Mouse (Mus musculus): Measurements from ENCODE around the gene Tns1.
A peak's percentile ranks its signal among the peaks of the same experiment; 100 is the strongest.

Gene Tns1

DNA sequence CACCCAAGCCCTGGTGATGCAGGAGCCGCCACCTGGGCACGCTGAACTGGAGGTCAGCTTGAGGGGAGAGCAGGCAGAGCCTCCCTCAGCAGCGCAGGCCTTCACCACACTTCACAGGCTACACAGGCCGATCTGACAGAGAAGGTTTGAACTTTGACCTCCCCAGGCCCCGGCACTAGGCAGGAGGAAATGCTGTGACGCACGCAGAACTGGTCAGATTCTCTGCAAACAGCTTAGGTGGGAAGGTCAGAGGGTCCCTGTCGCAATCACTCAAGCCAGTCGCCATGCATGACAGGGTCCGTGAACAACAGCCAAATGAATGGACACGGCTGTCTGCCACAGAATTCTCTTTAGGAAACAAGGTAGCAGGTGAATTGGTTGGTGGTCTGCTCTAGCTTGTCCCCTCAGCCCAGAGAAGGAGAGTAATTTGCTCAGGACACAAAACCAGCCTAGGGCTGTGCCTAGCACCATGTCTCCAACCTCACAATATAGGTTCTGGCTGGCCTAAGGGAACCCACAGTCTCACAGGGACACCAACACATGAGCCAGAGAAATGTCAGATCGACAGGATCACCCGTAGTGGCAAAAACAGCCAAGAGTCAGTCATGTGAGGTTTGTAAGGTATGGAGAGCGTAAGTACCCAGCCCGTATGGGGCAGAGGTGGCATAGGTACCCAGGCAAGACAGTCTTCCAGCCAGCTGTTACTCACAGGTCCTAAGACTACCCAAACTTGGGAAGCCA lies 194.9 kb downstream of the Tns1 start:
- peak in 1 of 2 experiments; percentile 53 for DNase-seq

DNA sequence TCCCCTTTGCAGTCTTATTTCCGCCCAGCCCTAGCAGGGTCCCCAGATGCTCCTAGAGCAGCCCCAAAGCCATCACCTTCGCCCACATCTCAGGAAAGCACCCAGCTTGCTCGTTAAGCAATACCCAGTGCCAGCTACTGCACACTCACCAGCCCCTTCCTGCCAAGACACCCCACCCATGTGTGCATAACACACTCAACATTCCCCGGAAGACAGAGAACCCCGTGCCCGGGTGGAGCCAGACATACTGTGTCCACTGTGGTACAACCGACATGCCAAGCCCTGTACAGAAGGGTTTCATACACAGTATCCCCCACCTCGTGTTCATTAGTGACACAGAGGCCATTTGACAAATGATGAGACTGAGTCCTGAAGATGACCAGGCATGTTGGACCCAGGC lies 195.9 kb downstream of the Tns1 start:
- DNase-seq = peak; percentile 80 to 88

DNA sequence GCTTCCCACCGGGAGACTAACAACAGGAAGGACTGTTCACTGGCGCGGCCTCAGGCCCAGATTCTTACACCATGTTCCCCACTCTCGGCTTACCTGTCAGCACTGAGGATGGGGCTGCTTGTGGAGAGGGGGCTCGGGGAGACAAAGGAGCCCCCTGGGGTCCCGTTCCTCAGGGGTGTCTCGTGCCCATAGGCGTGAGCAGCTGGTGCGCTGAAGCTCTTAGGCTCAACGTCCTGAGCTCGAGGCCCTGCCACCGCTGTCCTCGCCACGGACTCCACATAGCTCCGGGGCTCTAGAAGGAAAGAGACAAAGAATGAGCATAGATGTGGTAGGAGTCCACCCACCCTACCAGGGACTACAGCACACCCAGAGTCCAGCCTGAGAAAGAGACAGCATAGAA lies 196.4 kb downstream of the Tns1 start:
- DNase-seq = no peak

DNA sequence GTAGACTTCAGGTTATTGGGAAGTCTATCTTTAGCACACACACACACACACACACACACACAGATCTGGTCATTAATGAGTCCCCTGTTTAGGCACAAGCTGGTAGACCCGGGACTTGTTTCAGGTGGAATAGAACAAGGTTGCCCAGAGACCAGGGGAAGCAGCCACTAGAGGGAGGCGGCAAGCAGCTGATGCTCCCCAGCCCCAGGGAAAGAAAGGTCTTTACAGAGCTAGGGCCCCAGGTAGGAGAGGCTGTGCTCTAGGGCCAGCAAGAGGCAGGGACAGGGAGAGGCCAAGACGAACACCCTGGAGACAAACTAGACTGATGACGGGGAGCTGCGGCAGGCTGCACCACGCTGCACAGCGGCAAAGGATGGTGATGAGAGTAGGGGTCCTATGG lies 198.0 kb downstream of the Tns1 start:
- DNase-seq = no peak

- DNase-seq = no peak
These were observed 199.2 kb downstream of the Tns1 start for GRCm38 (mm10) chr1:73924871-73925610.

DNA sequence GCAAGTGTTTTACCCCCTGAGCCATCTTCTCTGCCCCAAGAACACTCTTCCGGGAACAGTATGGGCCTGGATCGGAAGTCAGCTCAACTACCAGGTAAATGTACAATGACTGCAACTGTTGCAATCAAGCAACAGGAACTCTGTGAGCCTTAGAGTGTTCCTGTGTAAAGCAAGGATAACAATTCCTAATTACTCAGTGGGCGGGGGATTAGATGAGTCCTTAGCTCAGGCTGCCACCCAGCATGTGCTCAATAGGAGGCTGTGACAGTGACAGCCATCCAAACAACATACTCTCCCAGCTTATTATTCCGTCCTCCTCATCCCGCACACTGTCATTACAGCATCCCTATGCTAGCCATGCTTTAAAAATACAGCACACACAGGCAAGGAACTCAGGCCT lies 200.0 kb downstream of the Tns1 start:
- DNase-seq = no peak

- peak in 1 of 2 experiments; percentile 60 for DNase-seq
These were observed 201.1 kb downstream of the Tns1 start for GRCm38 (mm10) chr1:73923185-73923584.

- DNase-seq = peak in 1 of 2 experiments; percentile 1
These were observed 203.5 kb downstream of the Tns1 start for GRCm38 (mm10) chr1:73920701-73921100.

GRCm38 (mm10) chr1:73919909-73920308 lies 204.3 kb downstream of the Tns1 start:
- peak in 1 of 2 experiments; percentile 0 for DNase-seq

DNA sequence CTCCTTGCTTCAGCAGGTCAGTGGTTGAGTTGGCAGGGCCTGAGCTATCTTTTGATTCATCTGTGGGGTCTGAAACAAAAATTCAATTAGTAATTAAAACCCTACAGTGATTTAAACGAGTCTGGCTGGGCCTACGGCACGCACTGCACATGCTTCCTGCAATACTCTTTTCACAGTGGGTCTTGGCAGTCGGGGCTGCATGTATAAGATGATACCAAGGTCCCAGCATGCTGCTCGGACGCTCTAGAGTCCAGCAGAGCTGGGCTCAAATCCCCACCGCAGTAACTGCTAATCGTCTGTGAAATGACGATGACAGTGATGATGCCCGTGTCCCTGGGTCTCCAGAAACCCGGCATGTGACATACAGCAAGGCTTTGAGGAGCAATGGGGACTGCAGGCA lies 206.2 kb downstream of the Tns1 start:
- no peak for DNase-seq

GRCm38 (mm10) chr1:73916298-73916697 lies 208.0 kb downstream of the Tns1 start:
- no peak for DNase-seq

DNA sequence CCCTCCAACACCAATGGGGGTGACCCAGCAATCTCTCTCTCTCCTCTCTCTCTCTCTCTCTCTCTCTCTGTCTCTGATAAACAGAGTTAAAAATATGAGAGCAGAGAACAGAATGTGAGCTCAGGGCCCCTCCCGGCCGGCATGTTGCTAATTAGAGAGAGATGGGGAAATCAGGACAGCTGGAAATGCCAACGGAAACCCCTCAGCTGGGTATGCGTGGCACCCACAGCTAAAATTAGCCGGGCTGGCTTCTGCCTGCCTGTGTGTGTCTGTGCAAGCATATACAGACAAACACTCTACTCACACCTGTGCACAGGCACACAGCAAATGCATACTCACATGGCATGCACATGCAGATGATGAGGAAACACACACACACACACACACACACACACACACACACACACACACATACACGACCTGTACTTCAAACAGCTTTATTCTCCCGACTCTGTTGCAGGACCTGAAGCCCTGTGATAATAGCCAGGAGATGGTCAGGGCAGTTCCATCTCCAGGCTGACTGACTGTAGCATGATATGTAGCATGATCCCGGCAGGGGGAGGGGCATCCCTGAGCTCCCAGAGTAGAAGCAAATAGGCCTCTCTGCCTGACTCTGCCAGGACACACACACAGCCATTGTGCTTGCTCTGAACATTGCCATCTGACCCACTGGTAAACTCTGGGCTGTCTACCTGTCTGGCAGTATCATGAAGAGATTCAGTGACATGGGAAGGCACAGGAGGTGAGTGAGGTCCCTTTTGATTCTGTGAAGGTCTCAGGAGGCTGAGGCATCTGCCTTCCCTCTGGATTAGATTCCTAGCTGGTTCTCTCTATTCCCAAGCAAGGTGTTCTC lies 208.8 kb downstream of the Tns1 start:
- peak in 1 of 2 experiments; percentile 4 for DNase-seq

DNA sequence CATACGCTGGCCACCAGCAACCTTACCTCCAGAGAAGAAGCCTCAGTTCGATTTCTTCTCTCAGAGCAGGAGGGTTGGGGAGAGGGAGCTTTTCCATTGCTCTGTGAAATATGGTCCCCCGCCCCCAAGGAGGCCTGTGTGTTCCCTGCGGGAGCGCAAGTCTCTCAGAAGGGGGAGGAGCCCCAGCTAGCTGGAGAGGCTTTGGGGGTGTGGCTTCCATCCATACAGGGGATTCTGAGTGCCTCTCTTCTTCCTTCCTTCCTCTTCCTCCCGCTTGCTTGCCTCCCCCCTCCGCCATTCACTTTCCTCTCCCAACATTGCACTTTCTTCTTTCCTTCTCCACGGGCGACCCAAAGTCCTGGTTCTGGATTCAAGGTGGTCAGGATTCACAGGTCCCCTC lies 210.2 kb downstream of the Tns1 start:
- DNase-seq = peak in 1 of 2 experiments; percentile 20

- peak in 1 of 2 experiments; percentile 8 for DNase-seq
These were observed 210.9 kb downstream of the Tns1 start for GRCm38 (mm10) chr1:73913071-73914005.

DNA sequence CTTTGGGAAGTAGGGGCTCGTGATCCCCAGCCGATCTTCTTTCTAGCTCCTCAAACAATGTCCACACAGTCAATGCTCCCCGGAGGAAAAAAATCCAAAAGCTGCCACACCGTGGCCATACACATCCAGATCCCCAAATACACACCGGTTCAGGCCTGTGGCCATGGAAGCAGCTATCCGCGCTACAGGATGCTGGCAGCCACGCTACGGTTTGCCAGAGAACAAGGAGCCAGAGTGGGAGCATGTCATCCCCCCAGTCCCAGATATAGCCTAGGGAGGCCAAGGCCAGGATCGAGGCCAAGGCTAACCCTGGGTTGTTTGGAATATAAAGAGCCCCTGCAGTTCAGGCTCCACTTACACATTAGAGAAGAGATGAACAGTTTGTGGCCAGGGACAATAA lies 211.8 kb downstream of the Tns1 start:
- peak in 1 of 2 experiments; percentile 11 for DNase-seq

- DNase-seq = peak in 1 of 2 experiments; percentile 8
These were observed 212.3 kb downstream of the Tns1 start for GRCm38 (mm10) chr1:73911981-73912380.

DNA sequence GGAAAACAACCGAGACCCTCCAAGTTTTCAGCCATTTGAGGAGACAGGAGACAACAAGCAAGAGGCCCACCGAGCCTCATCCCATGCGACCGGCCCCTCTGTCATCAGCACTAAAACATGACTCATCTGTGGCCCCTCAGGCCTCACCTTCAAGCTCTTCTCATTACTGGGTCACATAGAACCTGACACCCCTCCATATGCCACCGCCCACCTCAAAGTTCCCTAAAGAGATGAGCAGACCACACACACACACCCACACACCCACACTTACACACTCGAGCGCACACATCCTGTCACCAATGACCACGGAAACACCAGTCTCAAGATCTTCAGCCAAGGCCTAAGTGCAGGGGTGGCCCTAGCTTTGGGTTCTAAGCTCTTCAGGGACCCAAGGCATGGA lies 213.5 kb downstream of the Tns1 start:
- peak in 1 of 2 experiments; percentile 14 for DNase-seq

GRCm38 (mm10) chr1:73910111-73910510 lies 214.1 kb downstream of the Tns1 start:
- peak in 1 of 2 experiments; percentile 5 for DNase-seq

GRCm38 (mm10) chr1:73909191-73909983 lies 214.9 kb downstream of the Tns1 start:
- peak in 1 of 2 experiments; percentile 2 for DNase-seq

DNA sequence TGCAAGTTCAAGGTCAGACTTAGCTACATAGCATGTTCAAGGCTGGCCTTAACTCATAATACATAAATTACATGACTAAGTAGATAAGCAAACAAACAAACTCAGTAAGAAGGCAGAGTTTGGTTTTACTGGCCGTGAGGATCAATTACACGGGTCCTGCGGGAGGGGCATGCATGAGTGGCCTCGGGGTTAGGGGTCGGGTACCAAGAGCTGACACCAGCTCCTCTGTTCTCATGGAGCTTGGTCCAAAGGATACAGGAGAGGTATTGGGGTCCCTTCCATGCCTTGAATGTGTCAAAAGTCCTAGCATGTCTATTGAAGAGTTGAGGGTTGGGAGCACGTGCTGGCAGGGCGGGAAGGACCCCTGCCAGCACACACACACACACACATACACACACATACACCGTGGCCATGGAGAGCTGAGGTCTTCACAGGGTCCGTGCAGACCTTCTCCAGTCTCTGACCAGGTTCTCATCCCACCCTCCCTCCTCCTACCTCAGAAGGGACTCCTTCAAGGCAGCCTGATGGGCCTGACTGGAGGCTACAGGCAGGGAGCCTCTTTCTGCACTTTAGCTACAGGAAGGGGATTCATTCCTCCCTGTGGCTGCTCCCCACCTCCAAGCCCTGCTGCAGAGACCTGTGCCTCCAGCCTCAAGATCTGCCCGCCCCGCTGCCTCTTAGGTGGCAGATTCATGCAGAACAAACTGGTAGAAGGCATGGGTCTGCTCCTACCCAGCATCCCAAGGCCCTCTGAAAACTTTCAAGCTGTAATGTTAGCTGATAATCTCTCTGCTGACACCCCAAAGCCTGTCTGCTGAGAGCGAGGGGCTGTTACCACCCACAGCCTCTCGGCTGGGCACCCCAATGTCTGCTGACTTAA lies 215.9 kb downstream of the Tns1 start:
- DNase-seq = peak in 1 of 2 experiments; percentile 3

Measured in lung, adult 18-20 months (tissue).